Mouse (Mus musculus): ENCODE results near the gene Krt7.

Gene Krt7

GRCm38 (mm10) chr15:101410775-101411174 is at the start of gene Krt7:
Gene Krt7 (plus strand): TSS chr15:101411043.
- no peak for DNase-seq (ENCODE audit: extremely low spot score)

GRCm38 (mm10) chr15:101362393-101363010 is 48.3 kb upstream of the Krt7 start:
- no peak for DNase-seq (ENCODE audit: extremely low spot score)

DNA sequence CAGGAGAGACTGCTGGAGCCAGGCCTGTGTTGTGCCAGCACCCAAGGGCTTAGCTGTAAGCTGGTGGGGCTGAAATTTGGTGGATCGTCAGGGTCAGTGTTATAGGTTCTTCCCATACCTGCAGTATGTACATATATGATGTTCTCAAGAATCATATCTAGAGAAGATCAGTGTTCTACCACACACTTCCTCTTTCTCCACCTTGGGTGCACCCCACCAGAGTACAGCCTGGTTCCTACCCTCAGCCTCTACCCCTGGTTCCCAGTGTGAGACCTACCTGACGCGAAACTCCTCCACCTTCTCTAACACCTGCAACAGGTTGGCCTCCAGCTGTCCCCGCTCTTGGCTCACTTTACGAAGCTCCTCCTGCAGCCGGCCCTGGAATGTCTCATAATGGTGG is 46.9 kb upstream of the Krt7 start:
- no peak for DNase-seq (ENCODE audit: extremely low spot score)

DNA sequence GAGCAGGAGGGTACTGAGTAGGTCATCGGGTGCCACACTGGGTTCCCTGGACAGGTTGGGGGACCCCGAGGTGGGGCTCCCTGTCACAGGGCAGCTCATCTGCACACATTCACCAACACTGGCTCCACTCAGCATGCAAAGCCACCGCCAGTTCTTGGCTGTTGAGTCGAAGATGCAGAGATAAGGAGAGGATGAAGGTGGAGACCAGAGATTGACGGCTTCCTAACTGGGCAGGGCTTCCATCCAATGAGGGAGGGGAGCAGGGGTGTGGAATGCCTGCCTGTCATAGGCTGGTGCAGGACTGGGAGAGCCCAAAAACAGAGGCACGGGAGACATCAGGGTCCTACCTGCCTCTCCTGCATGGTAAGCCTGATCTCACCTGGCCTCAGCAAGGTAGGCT is 46.4 kb upstream of the Krt7 start:
- DNase-seq (ENCODE audit: extremely low spot score) = no peak

GRCm38 (mm10) chr15:101364891-101365671 is 45.8 kb upstream of the Krt7 start:
- no peak for DNase-seq (ENCODE audit: extremely low spot score)

GRCm38 (mm10) chr15:101365721-101366120 is 45.1 kb upstream of the Krt7 start:
- DNase-seq (ENCODE audit: extremely low spot score) = no peak

DNA sequence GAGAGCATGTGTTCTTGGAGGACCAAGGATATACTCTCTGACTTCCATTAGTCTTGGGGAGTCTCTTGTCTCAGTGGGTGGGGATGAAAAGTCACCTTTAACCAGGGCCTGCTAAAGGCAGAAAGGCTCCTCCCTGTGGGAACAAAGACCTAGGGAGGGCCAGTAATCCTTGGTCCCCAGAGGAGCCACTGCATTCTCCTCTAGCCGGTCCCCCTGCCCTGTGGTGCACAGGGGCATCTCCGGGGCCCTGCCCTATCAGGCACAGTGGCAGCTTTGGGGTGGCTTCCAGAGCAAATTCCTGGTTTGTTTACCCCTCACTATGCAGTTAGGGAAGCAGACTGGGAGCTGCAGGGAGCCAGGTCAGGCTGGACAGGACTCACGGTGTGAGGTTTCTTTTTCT is 44.4 kb upstream of the Krt7 start:
- DNase-seq (ENCODE audit: extremely low spot score) = no peak

- no peak for DNase-seq (ENCODE audit: extremely low spot score)
Observed at GRCm38 (mm10) chr15:101366926-101367325, 43.9 kb upstream of the Krt7 start.

DNA sequence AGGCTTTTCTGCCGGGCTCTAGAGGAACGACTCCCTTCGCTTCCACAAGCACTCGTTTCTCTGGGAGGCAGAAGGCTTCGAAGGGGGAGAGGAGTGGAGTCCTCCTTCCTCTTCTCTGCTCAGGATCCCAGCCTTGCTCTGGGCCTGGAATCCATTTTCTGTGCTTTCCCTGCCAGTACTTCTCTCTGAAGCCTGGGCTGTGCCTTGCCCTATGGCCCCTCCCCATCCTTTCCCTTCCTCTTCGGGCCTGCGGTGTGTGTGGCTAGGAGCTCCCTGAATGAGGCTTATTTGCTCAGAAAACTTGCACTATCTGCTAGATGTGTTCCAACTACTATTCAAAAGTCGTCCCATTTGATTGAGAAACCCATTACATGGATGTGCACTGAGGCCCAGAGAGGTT is 43.3 kb upstream of the Krt7 start:
- no peak for DNase-seq (ENCODE audit: extremely low spot score)

- no peak for DNase-seq (ENCODE audit: extremely low spot score)
Observed at GRCm38 (mm10) chr15:101368015-101368414, 42.8 kb upstream of the Krt7 start.

DNA sequence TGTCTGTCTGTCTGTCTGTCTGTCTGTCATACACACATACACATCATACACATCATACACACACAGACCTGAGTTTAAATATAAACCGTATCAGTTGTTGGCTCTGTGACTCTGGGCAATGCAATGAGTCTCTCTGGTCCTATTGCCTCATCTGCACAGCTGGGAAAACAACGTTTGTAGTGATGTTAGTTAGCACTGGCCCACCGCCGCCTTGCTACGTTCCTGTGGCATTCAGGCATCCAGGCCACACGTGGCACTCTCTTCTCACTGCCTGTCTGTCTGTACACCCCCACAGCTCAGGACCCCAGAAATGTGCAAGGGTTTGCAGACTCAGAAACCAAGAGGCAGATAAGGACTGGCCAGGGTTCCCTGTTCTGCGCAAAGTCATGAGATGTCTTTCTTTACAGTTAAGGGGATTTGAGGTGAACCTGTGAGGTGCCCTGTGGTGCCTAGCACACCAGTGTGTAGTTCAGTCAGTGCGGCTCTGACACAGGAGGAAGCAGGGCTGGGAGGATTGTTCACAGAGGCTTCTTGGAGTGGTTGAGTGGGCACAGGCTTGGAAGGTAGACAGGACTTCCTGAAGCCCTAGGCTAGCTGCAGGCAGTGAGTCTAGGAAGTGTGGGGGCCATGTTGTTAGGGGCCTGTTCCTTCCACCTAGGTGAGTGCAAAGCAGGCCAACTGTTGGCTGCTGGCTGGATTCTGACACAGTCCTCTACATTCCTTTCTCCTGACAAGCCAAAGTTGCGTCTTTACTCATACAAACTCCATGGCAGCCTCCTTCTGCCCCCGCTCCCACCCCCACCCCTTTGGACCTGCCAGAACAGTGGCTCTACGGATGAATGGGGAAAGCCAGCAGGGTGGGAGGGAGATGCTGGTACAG is 42.1 kb upstream of the Krt7 start:
- DNase-seq (ENCODE audit: extremely low spot score) = no peak

- no peak for DNase-seq (ENCODE audit: extremely low spot score)
Observed at GRCm38 (mm10) chr15:101369382-101370100, 41.3 kb upstream of the Krt7 start.

DNA sequence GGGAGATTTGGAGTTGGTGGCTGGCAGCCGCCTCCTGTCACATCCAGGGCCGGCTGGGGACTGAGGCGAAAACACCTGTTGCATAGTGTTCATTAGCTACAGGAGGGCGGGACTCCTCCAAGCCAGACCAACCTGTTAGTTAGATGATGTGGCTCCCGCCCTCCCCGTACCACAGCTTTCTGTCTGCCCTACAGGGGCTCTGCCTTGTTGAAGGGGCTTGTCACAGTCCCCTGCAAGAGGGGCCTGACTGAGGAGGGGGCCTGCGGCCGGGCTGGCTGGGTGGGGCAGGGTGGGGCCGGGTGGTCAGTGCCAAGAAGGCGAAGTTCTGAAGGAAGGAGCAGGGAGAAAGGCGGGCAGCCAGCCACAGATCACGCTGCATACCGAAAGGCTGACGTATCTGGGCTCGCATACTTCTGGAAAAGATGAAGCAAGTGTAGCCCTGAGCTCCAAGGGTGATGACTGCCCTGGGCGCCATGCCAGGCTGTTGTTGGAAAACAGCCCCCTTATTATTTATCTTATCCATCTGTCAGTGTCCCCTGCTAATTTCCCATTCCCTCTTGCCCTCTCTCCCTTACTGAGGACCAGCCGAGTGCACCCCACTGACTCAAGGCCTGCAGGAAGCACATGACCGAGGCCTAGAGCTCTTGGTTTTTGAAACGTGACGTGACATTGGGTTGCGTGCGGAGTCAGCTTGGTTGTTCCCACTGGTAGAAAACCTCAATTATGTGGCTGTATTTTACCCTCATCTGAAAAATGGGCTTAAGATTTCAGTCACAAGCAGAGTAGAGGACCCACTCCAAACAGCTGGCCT is 40.5 kb upstream of the Krt7 start, which contains the start of gene Krt80:
TSS of gene Krt80 (minus strand) at position 62 of the 811 bp plus-strand sequence.
- no peak for DNase-seq (ENCODE audit: extremely low spot score)

DNA sequence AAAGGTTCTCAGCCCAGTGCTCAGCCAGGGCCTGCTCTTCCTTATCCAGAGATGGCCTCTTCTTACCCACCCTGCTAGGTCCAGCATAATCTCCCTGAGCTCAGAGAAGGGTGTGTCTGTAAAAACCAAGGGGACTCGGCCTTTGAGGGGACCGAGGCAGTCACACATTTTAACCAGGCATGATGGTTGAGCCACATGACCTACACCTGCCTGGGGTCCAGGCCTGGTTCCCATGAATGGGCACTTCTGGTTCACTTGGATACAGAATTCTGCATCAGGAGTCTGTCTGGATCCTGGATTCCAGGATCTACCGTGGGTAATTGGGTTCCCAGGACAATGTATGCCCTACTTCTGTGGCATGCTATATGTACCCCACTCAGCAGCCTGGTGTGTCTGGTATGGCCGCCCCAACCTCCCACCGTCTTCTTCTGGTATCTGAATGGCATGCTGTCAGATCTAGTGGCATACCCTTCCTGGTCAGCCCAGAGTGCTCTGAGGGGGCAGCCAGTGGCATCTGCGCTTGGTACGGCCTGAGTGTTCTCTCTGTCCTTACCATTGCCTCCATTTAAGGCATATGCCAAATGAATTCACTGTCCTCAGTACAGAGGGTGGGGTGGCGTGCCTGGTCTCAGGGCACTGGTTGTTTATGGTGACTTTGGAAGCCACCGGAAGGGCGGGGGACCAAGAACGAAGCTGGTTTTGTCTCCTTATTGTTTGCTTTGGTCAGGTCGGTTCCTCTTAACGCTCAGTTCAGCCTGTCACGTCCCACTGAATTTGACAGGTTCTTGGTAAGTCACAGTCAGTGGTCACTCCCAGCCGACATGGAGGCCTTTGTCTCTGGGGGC is 39.5 kb upstream of the Krt7 start:
- DNase-seq (ENCODE audit: extremely low spot score) = no peak

GRCm38 (mm10) chr15:101372131-101372977 is 38.5 kb upstream of the Krt7 start:
- DNase-seq (ENCODE audit: extremely low spot score) = no peak

- no peak for DNase-seq (ENCODE audit: extremely low spot score)
Observed at GRCm38 (mm10) chr15:101373286-101373898, 37.5 kb upstream of the Krt7 start.

GRCm38 (mm10) chr15:101374879-101375278 is 36.0 kb upstream of the Krt7 start:
- no peak for DNase-seq (ENCODE audit: extremely low spot score)

- no peak for DNase-seq (ENCODE audit: extremely low spot score)
Observed at GRCm38 (mm10) chr15:101375956-101376775, 34.7 kb upstream of the Krt7 start.

Data from embryo, embryonic 9.5 days (tissue).